Mouse (Mus musculus) left cerebral cortex, adult 8-10 months (tissue): ENCODE measurements at regions not wholly inside any gene's neighbourhood (a gene's known extent, or its start where the extent isn't known, plus 50 kb on each side); places are given as distances from the start of the nearest gene placed in this dataset.
"Not testable (repeated sequence)": the region's sequence is repeated elsewhere in the genome, so short reads cannot be mapped to it uniquely, and the experiment has no call there.

ENCODE experiments used
- DNase-seq, 2 experiments: peaks; one replicate each; pipeline ENCODE4 v3.0.0; 2022; ENCODE audit warnings: low spot score in 2 of 2

DNA sequence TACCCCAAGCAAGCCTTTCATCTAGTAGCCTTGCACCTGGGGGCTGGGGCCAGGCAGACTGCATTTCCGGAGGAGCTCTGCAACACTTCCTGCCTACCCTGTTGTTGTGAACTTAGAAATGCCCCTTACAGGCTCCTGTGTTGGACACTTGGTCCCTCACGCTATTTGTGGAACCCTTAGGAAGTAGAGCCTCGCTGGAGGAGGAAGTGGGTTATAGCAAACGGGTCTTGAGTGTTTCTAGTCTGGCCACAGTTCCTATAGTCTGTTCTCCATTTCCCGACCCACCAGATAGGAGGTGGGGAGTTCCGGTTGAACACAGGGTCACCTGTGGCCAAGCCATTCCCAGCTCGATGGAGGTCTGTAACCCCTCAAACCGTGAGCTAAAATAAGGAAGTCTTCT is 272.7 kb downstream of the Diras2 start:
- no peak for DNase-seq

DNA sequence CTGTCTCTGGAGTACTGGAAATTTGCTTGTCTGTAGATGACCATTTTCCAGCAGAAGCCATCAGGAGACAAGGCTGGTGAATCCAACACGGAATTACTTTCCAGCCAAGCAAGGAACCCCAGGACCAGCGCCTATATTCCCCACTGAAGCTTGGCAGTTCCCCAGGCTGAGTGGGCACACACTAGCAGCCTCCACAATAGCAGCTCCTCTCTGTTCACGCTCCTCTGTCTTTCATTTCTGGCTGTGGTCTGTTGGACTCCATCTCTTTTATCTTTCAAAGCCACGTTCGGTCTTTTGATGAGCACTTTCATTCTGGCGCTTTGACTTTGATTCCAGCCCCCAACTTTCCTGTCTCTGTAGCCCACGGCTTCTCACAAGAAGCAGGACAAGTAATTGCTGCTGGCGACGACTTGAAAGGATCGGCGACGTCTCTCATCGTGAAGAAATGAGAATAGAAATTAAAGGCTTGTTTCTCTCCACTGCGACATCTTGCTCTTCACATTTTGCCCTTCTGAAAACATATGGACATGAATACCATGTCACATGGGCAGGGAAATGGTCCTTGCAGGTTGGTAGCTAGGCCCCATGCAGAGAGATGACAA is 268.0 kb downstream of the Diras2 start:
- no peak for DNase-seq

DNA sequence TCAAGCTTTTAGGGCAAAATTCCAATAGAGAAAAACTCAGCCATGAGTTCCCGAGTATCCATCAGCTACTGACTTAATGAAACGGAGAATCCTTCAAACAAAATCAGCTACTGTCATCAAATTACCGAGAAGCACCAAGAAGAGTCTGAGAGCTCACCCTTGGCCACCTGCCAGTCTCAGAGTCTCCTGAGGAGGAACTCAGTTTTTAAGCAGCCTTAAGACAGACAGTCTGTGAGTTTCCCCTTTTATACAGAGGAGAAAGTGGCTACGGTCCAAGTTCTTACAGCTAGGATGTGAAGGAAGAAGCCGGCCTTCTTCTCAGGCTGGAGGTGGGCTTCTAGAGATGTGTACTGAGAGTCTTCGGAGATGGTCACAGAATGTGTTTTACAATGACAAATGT is 262.8 kb downstream of the Diras2 start:
- DNase-seq, result no peak

DNA sequence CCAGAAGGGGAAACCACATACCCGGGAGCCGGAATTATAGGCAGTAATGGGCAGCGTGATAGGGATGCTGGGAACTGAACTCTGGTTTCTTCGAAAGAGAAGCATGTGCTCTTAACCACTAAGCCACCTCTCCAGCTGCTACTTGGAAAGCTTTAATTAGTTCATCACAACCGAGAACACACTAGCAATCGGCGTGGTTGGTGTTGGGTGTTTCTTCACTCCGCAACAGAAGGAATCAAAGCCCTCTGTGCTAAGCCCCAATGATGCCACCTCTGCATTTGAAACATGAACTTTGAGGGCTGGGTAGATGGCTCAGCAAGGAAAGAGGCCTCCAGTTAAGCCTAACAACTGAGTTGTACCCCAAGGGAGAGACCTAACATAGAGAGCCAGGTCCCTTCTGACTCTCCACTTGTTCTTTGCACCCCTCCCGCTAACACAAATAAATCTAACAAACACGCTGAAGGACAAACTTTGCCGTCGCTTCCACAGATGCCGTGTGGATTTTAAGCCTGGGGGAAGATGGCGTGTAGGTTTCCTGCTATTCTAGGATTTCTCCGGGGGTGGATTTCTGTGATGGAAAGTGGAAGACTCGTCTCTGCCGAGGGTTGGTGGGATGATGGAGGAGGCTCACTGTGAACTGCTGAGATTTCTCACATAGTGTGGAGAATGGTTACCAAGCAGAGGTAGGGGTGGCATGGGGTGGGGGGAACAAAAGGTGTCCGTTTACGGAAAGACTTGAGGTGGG is 257.4 kb downstream of the Diras2 start:
- DNase-seq, result peak in 1 of 2 experiments; percentile 61

DNA sequence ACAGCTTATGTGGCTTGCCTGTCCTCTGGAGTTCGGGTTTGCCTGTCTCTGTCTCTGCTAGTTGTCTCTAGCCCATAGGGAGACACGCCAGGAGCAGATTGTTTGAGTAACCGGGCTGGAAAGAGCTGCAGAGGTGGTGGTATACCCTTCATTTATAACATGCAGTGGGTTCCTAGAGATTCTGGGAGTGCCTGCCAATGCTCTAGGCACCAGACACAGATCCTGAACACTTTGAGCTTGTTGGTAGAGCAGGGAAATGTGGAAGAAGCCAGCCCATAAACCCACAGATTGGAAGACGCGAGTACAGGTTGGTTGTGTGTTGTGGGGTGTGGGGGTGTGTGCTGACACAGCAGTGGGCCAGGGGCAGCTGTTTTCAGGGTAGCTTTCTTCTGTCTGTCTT is 255.9 kb downstream of the Diras2 start:
- peak in 1 of 2 experiments; percentile 54 for DNase-seq

DNA sequence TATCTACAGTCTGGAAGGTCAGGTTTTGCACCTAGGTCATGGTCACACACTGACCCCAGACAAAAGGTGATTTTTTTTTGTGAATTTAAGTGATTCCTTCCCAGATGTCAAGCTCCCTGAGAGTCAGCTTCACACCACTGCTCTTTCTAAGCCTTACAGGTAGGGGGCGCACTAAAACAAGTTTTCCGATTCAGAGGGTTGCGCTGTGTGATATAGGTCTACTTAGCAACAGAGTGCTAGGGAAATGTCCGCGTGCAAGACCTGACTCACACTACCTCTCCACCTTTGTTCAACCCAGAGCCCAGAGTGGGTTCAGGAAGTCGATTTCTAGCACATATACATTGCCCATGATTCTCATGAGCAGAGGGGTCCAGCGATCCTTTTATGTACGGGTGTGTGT is 255.4 kb downstream of the Diras2 start:
- no peak for DNase-seq

DNA sequence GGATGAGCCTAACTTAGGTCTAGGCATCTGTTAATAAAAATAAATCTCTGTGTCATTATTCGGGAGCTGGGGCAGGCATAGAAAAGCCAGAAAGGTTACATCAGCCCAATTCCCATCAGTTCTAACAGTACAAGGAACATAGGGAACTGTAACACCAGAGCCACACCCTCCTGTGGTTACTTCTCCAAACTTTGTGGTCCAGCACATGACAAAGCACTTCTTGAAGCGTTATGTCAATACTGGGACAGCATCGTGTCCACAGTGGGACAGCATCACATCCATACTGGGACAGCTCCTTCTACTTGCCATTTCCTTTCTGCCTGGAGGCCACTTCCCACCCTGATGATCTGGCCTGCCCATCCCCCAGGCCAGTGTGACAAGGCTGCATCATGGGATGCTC is 253.9 kb downstream of the Diras2 start:
- DNase-seq, result no peak

DNA sequence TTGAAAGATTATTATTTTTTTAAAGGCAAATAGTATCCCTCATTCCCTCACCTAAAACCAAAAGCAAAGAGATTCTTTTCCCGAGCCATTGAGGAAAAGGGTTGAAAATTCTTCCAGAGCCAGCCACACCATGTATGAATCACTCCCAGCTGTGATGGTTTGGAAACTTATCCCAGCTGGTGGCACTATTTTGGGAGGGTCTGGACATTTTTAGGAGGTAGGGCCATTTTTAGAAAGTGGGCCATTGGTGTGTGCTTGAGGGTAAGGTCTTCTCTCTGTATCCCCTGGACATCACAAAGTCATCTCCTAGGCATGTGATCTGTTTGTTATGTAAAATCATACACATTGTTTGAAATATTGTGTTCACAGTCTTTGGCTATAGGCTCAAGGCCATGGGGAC is 252.2 kb downstream of the Diras2 start:
- no peak for DNase-seq

DNA sequence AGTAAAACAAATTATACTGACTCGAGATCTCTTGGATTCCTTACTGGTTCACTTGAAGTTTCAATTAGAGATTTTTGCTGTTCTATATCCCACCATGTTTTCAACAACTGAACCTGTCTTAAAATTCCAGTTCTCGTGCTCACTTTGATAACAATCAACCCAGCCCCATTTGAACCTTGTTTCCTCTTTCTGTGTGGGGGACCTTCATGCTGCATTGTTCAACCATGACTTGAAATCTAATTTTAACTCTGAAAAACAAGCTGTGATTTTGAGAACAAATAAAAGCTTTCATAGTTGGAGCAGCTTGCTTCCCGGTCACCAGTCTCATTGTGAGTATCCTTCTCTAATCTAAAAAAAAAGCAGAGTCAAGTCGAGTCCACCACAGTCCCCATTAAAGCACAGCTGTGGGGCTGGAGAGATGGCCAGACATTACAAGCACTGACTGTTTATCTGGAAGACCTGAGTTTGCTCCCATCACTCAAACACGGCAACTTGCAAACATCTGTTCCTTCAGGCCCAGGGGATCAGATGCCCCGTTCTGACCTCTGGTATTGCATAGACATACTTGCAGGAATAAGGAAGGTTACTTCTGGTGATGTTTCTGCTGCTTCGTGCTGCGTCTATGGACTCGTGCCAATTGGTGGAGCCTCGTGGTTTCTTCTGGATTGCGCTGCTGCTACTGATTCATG is 251.7 kb downstream of the Diras2 start:
- DNase-seq, result no peak

DNA sequence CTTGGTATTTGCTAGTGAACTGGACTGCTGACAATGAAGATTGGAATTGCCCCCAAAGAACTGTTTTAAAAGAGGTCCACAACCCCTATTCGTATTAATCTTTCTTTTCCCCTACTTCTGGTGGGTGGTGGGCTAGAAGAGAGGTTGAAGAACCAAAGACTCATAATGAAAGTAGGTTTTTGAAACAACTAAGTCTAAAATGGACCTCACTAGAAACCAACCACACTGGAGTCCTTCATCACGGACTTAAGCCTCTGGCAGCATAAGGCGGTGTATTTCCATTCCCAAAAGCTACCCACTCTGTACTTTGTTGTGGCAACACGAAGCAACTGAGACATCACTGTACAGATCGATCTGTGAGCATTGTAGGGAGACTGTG is 251.1 kb downstream of the Diras2 start:
- no peak for DNase-seq

DNA sequence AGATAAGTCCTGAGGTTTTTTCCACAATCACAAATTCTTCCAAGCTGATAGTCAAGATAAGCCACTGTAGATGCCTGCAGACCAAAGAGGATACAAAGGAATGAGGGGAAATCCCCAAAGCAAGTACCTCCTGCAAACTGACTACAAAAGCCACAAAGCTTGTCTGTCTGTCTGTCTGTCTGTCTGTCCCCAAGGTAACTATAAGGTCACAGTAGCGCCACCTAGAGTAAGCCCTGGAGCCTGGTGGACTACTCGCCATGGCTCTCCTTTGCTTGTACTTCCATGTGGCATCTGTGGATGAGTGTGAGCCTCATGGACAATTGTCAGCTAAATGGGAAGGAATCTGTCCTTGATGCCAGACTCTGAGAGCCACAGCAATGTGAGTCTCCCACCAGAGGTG is 249.8 kb downstream of the Diras2 start:
- DNase-seq, result no peak

DNA sequence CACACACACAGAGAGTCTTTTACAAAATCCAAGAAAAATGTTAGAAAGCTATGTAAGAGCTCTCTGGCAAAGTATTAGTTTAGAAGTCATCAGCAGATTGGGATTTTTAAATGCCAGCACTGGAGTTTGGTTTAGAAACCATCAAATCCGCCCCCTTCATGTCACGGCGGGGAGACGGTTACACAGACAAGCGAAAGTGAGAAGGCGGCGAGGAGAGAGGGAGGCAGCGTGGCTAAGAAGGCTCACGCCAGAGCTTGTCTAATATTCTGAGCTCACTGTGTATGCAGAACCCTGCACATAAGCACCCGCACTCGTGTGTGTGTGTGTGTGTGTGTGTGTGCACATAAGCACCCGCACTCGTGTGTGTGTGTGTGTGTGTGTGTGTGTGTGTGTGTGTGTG is 248.6 kb downstream of the Diras2 start:
- DNase-seq, result peak in 1 of 2 experiments; percentile 66

DNA sequence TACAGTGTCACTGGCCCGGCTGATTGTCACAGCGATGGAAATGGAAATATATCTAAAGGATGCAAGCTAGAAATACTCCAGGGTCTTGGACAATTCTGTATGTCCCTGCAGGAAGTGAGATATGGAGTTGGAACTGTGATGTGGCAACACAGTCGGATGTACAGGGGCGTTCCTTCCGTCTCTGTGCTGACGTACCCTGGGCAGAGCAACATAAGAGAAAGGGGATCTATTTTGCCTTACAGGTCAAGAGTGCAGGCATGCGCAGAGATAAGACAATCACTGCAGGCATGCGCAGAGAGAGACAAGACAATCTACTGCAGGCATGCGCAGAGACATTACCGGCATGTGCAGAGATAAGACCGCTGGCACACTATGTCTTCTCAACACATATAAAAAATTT is 247.6 kb downstream of the Diras2 start:
- DNase-seq, result no peak

DNA sequence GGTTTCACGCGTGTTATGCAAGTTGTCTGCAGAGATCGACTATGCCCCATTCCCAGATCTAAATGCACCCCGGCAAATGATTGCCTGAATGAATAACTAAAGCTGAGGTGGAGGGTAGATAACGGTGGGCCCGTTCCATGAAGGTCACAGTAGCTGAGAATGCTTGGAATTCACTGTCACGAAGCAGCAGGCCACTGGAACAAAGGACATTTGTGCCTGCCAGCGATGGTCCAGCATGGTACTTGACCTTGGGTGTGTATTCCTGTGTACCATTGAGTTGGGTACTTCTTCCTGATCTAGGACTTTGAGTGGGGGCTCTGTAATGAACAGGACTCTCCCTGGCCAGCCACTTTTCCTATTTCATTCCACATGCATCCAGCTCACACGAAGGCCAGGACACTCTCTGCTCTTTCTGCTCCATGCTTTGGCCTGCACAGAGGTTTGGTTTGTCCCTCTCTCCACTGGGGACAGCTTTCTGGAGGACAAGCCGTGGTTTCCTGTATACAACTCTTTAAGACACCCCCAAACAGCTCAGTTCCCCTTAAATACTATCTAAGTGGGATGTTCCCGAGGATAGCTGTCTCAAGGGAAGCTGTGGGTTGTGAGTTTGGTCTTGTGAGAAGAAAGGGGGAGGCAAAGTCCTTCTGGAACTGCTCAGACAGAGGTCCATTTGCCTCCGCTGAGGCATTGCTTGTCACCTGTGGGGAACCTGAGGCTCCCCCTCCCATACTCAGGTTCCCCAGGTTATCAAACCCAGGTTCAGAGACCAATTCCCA is 246.9 kb downstream of the Diras2 start:
- DNase-seq, result no peak

DNA sequence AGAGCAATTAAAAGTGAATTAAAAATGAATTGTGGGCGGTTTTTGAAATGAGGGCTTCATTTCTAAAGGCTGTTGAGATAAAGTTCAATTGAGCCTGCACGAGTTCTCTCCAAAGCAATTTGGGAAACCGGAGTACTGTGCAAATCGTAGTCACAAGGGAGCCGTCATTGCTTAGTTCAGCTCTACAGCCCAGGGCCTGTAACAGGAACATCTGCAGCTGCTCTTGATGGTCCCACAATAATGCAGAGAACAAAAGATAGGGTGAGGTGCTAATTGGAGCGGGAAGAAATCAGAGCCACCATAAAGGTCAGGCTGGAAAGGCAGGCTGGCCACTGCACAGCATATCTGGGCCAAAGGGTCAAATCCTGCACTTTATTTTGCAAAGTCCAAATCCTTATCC is 242.7 kb downstream of the Diras2 start:
- DNase-seq, result no peak

DNA sequence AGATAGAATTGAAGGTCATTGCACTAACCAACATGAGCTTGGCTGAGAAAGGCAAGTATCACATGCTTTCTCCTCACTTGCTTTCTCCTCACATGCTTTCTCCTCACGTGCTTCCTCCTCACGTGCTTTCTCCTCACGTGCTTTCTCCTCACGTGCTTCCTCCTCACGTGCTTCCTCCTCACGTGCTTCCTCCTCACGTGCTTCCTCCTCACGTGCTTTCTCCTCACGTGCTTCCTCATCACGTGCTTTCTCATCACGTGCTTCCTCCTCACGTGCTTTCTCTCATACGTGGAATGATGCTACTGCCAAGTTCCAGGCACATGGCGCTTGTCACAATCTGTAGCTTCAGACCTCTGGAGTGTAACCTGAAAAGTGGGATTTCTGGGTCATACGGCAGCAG is 235.2 kb downstream of the Diras2 start:
- no peak for DNase-seq

DNA sequence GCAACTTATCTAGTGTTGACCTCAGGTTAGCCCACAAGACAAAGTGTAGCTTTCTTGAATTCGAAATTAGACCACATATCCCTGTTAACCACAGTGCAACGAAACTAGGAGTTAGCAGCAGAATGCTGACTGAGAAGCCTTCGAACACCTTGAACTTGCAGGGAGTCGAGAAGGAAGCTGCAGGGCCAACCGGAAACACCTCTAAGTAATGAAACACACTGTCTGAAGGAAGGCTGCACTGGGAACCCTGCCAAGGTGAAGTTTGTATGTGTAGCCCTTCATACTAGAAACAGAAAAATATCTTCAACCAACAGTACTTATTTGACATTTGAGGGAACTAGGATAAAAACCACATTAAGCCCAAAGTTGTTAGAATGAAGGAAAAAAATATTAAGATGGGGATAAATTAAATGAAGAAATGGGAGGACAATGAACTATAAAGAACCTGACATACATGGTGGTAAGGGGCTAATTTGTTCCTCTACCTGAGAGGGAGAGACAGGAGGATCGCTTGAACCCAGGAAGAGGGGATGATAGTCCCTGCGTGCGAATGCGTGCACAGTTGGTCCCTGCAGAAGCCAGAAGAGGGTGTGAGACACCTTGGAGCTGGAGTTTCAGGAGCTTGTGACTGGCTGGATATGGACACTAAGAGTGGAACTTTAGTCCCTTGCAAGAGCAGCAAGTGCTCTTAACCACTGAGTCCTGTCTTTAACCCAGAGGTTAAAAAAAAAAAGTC is 234.4 kb downstream of the Diras2 start:
- no peak for DNase-seq

DNA sequence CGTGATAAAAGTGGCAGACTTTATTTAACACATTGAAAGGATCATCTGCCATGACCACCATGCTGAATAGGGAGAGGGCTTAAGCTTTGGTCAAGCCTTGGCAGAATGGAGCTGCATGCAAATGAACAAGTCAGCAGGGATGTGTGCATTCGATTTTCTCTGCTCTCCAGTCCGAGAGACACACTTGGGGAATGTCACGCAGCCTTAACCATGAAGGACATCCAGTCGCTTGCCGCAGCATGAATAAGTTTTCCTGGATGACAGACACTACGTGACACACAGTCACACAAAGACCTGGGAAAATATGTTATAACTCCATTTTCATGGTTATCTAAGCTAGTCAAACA is 233.8 kb downstream of the Diras2 start:
- no peak for DNase-seq

DNA sequence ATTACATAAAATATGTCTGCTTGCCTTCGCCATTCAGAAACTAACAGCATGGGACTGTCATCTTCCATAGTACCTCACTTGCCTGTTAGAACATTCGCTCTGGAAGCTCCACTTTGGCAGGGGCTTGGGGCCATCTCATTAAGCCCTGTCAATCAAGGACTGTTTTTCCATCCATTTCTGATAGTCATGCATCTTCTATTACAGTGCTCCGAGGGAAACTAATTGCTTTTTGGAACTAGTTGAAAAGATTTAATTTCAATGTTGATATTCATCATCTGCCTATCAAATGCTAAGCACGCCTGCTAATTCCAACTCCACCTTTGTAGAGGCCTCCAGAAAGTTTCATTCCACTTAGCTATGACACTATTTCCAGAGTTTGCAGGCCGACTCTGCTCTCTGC is 232.7 kb downstream of the Diras2 start:
- no peak for DNase-seq

DNA sequence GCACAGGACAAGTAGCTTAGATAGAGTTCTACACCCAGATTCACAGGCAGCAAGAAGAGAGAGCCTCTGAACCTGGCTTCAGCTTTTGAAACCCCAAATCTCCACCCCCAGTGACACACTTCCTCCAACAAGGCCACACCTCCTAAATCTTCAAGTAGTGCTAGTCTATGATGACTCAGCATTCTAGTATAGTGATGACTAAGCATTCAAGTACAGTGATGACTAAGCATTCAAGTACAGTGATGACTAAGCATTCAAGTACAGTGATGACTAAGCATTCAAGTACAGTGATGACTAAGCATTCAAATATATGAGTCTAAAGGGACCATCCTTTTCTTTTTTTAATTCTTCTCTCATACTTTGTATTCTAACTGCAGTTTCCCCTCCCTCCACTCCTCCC is 225.8 kb downstream of the Diras2 start:
- DNase-seq, result not testable (repeated sequence)

DNA sequence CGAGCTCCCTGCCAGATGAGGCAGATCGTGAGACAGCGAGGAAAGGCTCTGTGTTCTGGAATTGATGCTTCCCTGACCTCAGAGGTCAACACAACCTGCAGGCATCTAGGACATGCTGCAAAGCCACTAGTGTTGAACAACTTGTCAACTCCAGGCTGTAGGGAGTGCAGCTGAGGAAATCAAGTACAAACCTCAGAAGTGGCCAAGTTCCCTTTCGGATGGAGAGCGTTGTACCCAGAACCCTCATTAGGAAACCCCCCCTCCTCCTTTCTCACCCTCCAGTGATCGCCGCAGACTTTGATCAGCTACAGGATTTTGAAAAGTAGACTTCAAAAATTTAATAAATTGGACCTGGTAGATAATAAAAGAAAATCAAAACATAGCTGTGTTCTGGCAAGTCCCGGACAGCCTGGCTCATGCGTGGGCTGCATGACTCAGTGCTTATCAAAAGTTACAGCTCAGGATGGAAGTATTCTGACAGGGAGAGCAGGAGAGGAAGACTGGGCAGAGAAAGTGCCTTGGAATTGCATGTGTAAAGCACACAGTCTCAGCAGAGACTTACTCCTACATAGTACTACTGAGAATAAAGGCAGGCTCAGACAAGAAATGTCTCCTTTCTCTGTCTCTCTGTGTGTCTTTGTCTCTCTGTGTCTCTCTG is 224.2 kb downstream of the Diras2 start:
- peak in 1 of 2 experiments; percentile 47 for DNase-seq
